Mouse (Mus musculus) neural tube, embryonic 12.5 days (tissue): Measurements from ENCODE around the gene Zic4. TPM values are rescaled to one million over a fixed set of nuclear protein-coding genes. Genes with fewer than 3 reads are reported as not detected.

ENCODE experiments used
- ATAC-seq: fragments of 200-750 bp; cut with Nextera tagmentation; 2 replicates; pipeline ENCODE4 v1.8.0; 2017; ENCODE audit warnings: low read depth, mild to moderate bottlenecking, moderate TSS enrichment, moderate library complexity; ENCODE audit not compliant: low FRiP score
- H3K27ac ChIP-seq: fragments of 300-500 bp; sonication (generic); 2 replicates; pipeline ENCODE4 v1.5.1; 2016
- H3K27me3 ChIP-seq: fragments of 300-500 bp; sonication (generic); replicated peaks from 2 replicates; pipeline ENCODE4 v1.6.1; 2016; ENCODE audit warnings: mild to moderate bottlenecking
- H3K36me3 ChIP-seq: fragments of 300-500 bp; sonication (generic); 2 replicates; pipeline ENCODE4 v1.6.1; 2016; ENCODE audit warnings: mild to moderate bottlenecking
- H3K4me1 ChIP-seq: fragments of 300-500 bp; sonication (generic); 2 replicates; pipeline ENCODE4 v1.6.1; 2016
- H3K4me2 ChIP-seq: fragments of 300-500 bp; sonication (generic); replicated peaks from 2 replicates; pipeline ENCODE4 v1.6.1; 2016; ENCODE audit warnings: mild to moderate bottlenecking
- H3K4me3 ChIP-seq: fragments of 300-500 bp; sonication (generic); 2 replicates; pipeline ENCODE4 v1.5.1; 2016
- H3K9ac ChIP-seq: fragments of 300-500 bp; sonication (generic); 2 replicates; pipeline ENCODE4 v1.6.1; 2016; ENCODE audit warnings: mild to moderate bottlenecking
- H3K9me3 ChIP-seq: fragments of 300-500 bp; sonication (generic); 2 replicates; pipeline ENCODE4 v1.6.1; 2016; ENCODE audit warnings: mild to moderate bottlenecking
- WGBS: fragments of 180-500 bp; shearing (Covaris S2); methylation state at CpG from one replicate; pipeline ENCODE4 v1.1.7; 2016; 5-methylcytosine and 5-hydroxymethylcytosine counted together
- polyA plus RNA-seq: library from polyadenylated mRNA; unstranded; fragments of >200 nt; fragmentation: Nextera tagmentation; extraction: Ambion mirVana; gene quantifications from 2 replicates; pipeline ENCODE4 v1.2.1, GENCODE M21; 2016

Zic4 gene
- polyA plus RNA-seq, 1 experiment from 2014 or later: 66.6 TPM

DNA sequence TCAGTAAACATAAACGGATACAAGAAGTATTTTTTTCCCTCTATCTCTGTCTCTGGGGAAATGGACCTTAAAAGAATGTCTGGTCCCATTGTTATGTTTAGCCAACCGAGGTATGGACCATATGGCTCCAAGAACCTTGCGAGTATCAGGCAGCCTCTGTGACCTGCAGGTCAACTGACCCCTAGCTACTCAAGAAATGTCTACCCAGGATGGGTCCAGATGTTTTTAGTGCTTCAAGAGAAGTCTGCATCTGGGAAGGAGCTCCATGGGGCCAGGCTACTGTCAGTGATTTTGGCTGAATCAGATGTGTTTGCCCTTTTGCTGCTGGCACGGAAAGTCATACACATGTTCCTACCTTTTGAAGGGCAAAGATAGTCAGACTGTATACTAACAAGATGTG is 12.5 kb downstream of the Zic4 start:
- Histone ChIP-seq H3K36me3 (no peaks in the 10 kb centered on the region), H3K4me1 (peaks cover 4% of the 10 kb centered on the region; the same call in 1 of the 2 replicates), H3K4me2 (peak overlapping the region; percentile 18), H3K9ac (no peak overlapping the region), H3K4me3 (no peak overlapping the region), H3K27ac (no peak overlapping the region), H3K9me3 (no peaks in the 10 kb centered on the region), H3K27me3 (peaks cover 77% of the 10 kb centered on the region)
- no peak for ATAC-seq
- WGBS: 9% methylated on average over 4 of the region's 4 CpGs

DNA sequence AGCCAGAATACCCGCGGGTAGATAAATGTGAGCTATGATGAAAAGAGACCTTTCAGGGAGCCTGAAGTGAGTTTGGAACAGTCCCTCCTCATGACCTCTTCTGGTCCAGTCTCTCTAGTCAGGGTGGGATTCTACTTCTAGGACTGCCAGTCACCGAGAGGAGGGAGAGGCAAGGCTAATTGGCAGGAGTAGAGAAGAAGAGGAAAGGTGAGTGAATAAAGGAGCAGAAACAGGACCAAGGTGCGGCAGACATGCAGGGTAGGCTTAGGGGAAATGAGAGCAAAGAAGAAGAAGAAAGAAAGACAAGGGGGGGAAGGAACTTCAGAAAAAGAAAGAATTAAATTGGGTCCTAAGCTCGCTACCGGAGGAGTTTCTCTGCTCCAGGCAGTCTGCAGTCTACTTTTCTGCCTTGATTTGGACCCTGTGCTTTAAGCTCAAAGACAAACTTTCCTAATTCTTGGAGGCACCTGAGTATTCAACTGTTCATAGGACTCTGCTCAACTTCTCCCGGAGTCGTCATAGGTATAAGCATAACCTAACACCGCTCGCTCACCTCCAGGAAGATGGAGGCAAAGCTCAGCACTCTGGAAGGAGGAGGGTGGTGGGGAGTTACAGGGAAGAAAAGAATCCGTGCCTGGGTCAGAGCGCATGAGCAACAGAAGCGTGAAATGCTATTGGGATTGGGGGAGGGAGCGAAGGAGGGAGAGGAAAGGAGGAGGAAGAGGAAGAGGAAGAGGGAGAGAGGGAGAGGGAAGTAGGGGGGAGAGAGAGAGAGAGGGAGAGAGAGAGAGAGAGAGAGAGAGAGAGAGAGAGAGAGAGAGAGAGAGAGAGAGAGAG is 15.0 kb downstream of the Zic4 start:
- Histone ChIP-seq H3K9ac (peak overlapping the region; percentile 46), H3K4me2 (peak overlapping the region; percentile 81), H3K27me3 (peaks cover 70% of the 10 kb centered on the region), H3K9me3 (no peaks in the 10 kb centered on the region), H3K36me3 (no peaks in the 10 kb centered on the region), H3K27ac (0 out of 2 replicates have a peak overlapping the region, but pooled peaks have one; percentile 27), H3K4me3 (peak overlapping the region; percentile 59), H3K4me1 (peaks cover 5% of the 10 kb centered on the region)
- ATAC-seq: peak; percentile 51
- 1% methylated on average over 14 of the region's 14 CpGs for WGBS

DNA sequence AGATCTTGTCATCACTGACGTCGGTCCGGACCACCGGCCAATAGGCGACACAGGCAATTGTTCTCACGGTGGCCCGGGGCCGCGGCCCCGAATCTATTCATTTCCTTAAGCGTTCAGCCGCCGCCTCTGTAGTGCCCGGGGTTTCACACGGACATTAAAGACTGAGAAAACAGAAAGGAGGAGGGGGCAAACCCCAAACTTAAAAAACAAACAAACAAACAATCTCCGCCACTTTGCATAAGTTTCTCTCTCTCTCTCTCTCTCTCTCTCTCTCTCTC is 15.6 kb downstream of the Zic4 start:
- Histone ChIP-seq H3K36me3 (no peaks in the 10 kb centered on the region), H3K27ac (peak overlapping the region; percentile 67), H3K4me2 (peak overlapping the region; percentile 81), H3K4me1 (peaks cover 5% of the 10 kb centered on the region), H3K4me3 (peak overlapping the region; percentile 59), H3K27me3 (peaks cover 67% of the 10 kb centered on the region), H3K9ac (peak overlapping the region; percentile 93), H3K9me3 (no peaks in the 10 kb centered on the region)
- WGBS: under 1% methylated on average over 16 of the region's 16 CpGs
- ATAC-seq: peak; percentile 79

DNA sequence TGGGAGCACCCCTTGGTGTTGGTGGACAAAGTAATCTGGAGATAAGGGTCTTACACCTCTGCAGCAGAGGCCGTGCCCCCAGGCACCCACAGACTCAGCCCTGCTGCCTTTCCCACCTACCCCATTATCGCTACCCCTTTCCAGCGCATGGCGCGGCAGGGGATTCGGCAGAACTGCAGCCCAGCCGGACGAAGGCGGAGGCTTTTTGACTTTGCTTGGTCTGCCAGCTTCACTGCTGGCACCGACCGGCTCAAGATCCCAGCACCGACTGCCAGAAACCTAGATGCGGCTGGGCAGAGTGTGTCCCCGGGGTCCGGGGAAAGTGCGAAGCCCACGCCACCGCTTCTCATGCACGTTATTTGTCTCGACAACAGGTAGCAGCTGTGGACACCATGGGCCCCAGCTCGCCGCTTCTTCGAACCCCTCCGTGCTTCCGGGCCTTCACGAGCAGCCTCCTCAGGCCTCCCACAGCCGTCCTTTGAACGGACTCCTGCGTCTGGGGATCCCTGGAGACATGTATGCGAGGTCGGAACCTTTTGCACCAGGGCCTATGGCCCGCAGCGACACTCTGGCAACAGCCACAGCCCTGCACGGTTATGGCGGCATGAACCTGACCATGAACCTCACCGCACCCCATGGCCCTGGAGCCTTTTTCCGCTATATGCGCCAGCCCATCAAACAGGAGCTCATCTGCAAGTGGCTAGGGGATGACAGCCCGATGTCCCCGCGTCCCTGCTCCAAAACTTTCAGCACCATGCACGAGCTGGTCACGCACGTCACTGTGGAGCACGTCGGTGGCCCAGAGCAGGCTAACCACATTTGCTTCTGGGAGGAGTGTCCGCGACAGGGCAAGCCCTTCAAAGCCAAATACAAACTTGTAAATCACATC is 16.4 kb downstream of the Zic4 start:
- H3K27me3 ChIP-seq: peaks cover 70% of the 10 kb centered on the region
- H3K36me3 ChIP-seq: no peaks in the 10 kb centered on the region
- peak overlapping the region; percentile 93 for H3K9ac ChIP-seq
- H3K4me3 ChIP-seq: peak overlapping the region; percentile 59
- 0 out of 2 replicates have a peak, but pooled peaks have one; percentile 15 for ATAC-seq
- peak overlapping the region; percentile 67 for H3K27ac ChIP-seq
- under 1% methylated on average over 48 of the region's 48 CpGs for WGBS
- H3K9me3 ChIP-seq: no peaks in the 10 kb centered on the region
- peaks cover 6% of the 10 kb centered on the region for H3K4me1 ChIP-seq
- H3K4me2 ChIP-seq: peak overlapping the region; percentile 81

DNA sequence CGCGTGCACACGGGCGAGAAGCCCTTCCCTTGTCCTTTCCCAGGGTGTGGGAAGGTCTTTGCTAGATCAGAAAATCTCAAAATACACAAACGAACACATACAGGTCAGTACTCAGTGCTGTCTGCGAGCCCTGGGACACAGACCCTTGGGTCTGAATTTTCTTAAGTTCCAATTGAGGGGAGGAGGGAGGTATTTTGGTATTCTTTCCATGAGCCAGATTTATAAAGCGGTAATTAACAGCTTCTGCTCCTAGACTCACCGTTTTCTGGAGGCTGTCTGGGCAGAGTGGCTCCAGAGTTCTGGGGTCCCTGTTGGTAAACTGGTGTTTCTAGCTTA is 17.1 kb downstream of the Zic4 start:
- Histone ChIP-seq H3K4me1 (peaks cover 12% of the 10 kb centered on the region), H3K36me3 (no peaks in the 10 kb centered on the region), H3K9me3 (no peaks in the 10 kb centered on the region), H3K27me3 (peaks cover 71% of the 10 kb centered on the region), H3K27ac (peak overlapping the region; percentile 67), H3K4me2 (peak overlapping the region; percentile 81), H3K9ac (peak overlapping the region; percentile 93), H3K4me3 (peak overlapping the region; percentile 59)
- no peak for ATAC-seq
- WGBS: under 1% methylated on average over 8 of the region's 8 CpGs

DNA sequence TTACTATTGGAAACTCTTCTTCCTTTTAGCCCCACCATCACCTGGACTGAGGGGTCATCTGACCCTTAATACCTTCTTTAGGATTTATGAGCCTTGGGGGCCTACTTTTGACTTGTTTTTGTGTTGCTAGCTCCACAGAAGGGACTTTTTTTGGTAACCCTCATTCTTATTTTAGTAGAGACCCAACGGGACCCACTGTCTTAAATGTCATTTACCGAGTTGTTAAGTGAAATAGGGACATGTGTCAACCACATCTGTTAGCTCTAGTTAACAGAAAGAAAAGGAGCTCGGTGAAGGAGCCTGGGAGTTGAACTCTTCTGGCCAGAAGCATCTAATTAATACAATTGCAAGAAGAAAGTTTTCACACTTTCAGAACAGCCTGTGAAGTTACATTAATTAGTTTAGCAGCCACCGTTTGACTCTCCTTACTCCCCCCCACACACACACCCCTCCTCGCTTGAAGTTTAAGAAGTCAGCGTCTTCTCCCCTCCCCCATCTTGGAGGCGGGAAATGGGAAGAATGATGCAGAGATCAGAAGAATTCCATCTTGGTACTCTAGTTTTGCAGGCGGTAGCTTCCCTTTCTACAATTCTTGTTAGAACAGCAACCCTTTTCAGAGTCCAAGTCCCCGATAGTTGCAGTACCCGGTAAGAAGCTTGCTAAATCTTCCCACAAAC is 17.7 kb downstream of the Zic4 start:
- peak overlapping the region; percentile 60 for H3K27ac ChIP-seq
- ATAC-seq: no peak
- peak overlapping the region; percentile 93 for H3K9ac ChIP-seq
- WGBS: 1% methylated on average over 10 of the region's 10 CpGs
- peaks cover 74% of the 10 kb centered on the region for H3K27me3 ChIP-seq
- no peaks in the 10 kb centered on the region for H3K9me3 ChIP-seq
- peak overlapping the region; percentile 59 for H3K4me3 ChIP-seq
- no peaks in the 10 kb centered on the region for H3K36me3 ChIP-seq
- H3K4me1 ChIP-seq: peaks cover 16% of the 10 kb centered on the region
- peak overlapping the region; percentile 81 for H3K4me2 ChIP-seq

DNA sequence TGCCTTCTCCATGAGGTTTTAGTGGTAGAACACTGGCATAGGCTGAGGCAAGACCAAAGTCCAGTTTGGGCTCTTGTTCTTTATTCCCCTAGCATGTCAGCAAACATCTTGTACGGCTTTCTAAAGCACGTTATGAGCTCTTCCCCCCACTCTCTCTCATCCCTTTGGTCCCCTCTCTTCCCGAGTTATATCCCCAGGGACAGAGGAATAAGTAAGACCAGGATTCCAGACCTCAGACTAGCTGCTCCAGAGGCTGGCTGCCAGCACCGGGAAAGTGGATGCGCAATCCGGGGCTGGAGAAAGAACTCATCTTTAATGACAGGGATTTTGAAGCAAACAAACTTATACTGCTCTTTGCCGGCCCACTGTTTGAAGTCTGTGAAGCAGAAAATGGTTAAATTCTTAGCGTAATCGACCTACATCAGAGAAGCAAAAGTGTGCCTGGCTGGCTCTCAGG is 18.3 kb downstream of the Zic4 start:
- peak overlapping the region; percentile 93 for H3K9ac ChIP-seq
- peak overlapping the region; percentile 60 for H3K27ac ChIP-seq
- H3K4me1 ChIP-seq: peaks cover 22% of the 10 kb centered on the region
- WGBS: under 1% methylated on average over 9 of the region's 9 CpGs
- peak overlapping the region; percentile 59 for H3K4me3 ChIP-seq
- H3K9me3 ChIP-seq: no peaks in the 10 kb centered on the region
- H3K4me2 ChIP-seq: peak overlapping the region; percentile 81
- peaks cover 78% of the 10 kb centered on the region for H3K27me3 ChIP-seq
- no peak for ATAC-seq
- H3K36me3 ChIP-seq: no peaks in the 10 kb centered on the region

DNA sequence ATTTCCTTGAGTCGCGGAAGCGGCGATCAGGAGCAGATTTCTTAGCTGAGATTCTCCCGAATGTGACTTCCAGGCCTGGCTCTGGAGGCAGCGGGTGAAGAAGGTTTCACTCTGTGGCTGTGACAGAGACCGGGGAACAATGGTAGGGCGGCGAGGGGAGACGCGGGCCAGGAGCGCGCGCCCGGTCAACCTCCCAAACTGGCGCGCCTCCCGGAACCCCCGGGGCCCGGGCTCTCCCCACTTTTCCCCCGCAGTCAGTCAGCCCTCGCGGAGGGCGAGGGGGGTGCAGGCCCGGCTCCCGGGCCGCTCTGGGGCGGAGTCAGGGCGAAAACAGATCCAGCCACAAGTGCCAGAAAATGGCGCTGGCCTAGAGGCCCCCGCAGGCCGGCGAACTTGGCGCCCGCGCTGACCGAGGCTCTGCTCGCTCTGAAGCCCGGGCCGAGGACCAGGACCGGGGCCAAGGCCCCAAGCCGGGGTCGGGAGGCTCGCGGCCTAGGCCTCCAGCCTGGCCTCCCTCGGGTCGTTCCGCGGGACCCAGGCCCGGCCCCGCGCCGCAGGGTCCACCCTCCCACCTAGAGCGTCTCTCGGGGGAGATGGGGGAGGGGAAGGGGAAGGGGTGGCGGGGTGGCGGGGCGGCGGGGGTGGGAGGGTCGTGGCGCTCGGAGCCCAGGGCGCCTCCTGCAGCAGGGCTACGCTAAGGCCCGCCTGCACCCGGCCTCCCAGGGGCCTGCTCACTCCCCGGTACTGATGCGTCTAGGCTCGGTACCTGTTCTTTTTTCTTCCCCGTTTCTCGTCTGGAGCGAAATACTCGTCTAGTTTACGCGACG is 19.3 kb downstream of the Zic4 start:
- Histone ChIP-seq H3K4me1 (peaks cover 23% of the 10 kb centered on the region), H3K36me3 (no peaks in the 10 kb centered on the region), H3K9me3 (no peaks in the 10 kb centered on the region), H3K4me2 (peak overlapping the region; percentile 81), H3K4me3 (peak overlapping the region; percentile 59), H3K27me3 (peaks cover 74% of the 10 kb centered on the region), H3K27ac (peak overlapping the region; percentile 88), H3K9ac (peak overlapping the region; percentile 93)
- WGBS: under 1% methylated on average over 61 of the region's 76 CpGs
- ATAC-seq: peak; percentile 16

DNA sequence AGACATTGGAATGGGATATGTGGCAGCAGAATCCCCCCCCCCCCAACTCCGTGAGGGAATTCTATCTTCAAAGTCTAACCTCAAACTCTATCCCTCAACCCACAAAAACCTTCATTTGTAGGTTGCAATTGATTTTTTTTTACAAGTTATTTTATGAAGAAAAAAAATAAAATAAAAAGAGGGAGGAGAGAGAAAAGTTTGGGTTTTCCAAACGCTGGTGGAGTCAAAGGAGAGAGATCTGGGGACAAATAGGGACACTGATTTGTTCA is 19.8 kb downstream of the Zic4 start:
- no peak for ATAC-seq

DNA sequence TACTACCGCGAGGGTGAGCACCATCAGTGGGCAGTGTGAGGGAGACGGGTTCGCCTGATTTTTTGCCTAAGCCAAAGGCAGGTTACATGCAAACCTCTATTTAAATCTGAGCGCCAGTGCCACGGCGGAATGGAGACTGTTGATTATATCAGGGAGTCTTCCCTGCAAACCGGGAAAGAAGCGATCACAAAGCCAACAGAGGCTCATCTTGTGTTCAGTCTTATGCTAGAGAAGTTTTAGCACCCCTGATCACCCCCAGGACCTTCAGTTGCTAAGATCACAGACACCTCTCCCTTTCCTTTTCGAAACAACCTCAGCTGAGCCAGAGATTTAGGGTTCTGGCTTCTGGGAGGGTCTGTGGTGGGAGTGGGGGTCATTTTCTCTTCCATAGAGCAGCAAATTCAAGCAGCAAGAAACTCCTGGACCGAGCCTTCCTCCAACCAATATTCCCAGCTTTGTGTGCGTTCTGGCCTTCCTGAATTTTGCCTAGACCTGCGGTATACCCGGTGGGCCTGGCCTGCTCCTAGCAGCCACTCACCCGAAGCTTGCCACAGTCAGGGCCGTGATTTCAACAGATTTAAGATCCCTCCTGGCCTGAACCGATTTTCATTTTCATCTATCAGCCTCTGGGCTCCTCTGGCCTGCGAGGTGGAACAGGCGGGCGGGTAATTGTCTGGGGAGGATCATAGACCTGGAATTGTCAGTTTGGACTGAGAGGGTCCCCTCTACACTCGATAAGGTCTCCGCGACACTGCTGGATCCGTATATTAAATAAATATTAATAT is 20.4 kb downstream of the Zic4 start:
- Histone ChIP-seq H3K27ac (peak overlapping the region; percentile 84), H3K9ac (peak overlapping the region; percentile 93), H3K36me3 (no peaks in the 10 kb centered on the region), H3K4me1 (peaks cover 28% of the 10 kb centered on the region), H3K27me3 (peaks cover 69% of the 10 kb centered on the region), H3K9me3 (no peaks in the 10 kb centered on the region), H3K4me2 (peak overlapping the region; percentile 81), H3K4me3 (peak overlapping the region; percentile 59)
- ATAC-seq: no peak
- 2% methylated on average over 24 of the region's 24 CpGs for WGBS

More for the DNA sequence above, 19.8 kb downstream of the Zic4 start:
- peak overlapping the region; percentile 59 for H3K4me3 ChIP-seq
- H3K9ac ChIP-seq: peak overlapping the region; percentile 93
- 4% methylated on average over 2 of the region's 2 CpGs for WGBS
- H3K36me3 ChIP-seq: no peaks in the 10 kb centered on the region
- peaks cover 69% of the 10 kb centered on the region for H3K27me3 ChIP-seq
- H3K4me1 ChIP-seq: peaks cover 23% of the 10 kb centered on the region
- peak overlapping the region; percentile 81 for H3K4me2 ChIP-seq
- H3K27ac ChIP-seq: peak overlapping the region; percentile 88
- H3K9me3 ChIP-seq: no peaks in the 10 kb centered on the region
